Mouse (Mus musculus): ENCODE data around the gene Gm20521.
"Not testable (repeated sequence)": the region's sequence is repeated elsewhere in the genome, so short reads cannot be mapped to it uniquely, and the experiment has no call there.

The Gm20521 gene

GRCm38 (mm10) chr14:54937361-54938182 lies 54.3 kb downstream of the Gm20521 start:
- no peak for DNase-seq

- no peak for DNase-seq
Observed at GRCm38 (mm10) chr14:54938431-54939219, 55.4 kb downstream of the Gm20521 start.

GRCm38 (mm10) chr14:54939434-54940175 lies 56.4 kb downstream of the Gm20521 start:
- DNase-seq = peak; percentile 79 to 82

GRCm38 (mm10) chr14:54940176-54940530 lies 56.9 kb downstream of the Gm20521 start:
- no peak for DNase-seq

- DNase-seq = no peak
Observed at GRCm38 (mm10) chr14:54941024-54941978, 58.1 kb downstream of the Gm20521 start.

GRCm38 (mm10) chr14:54942479-54942878 lies 59.2 kb downstream of the Gm20521 start:
- no peak for DNase-seq

GRCm38 (mm10) chr14:54943971-54944370 lies 60.7 kb downstream of the Gm20521 start:
- no peak for DNase-seq

- DNase-seq = no peak
Observed at GRCm38 (mm10) chr14:54944939-54945338, 61.7 kb downstream of the Gm20521 start.

- no peak for DNase-seq
Observed at GRCm38 (mm10) chr14:54945975-54946704, 62.9 kb downstream of the Gm20521 start.

GRCm38 (mm10) chr14:54947008-54947407 lies 63.8 kb downstream of the Gm20521 start:
- not testable (repeated sequence) for DNase-seq
